Mouse (Mus musculus) right cerebral cortex, postnatal 25 days (tissue): ENCODE data around the gene Slc22a8.
A peak's percentile ranks its signal among the peaks of the same experiment; 100 is the strongest.

ENCODE experiments used
- DNase-seq: peaks from one replicate; pipeline ENCODE4 v3.0.0; 2022

The Slc22a8 gene

GRCm38 (mm10) chr19:8590954-8591353 is at the start of gene Slc22a8:
Gene Slc22a8 (plus strand): TSS chr19:8591254.
- no peak for DNase-seq

GRCm38 (mm10) chr19:8558897-8559296 is 32.2 kb upstream of the Slc22a8 start:
- no peak for DNase-seq

- DNase-seq: no peak
Observed at GRCm38 (mm10) chr19:8564021-8564420, 27.0 kb upstream of the Slc22a8 start.

- DNase-seq: no peak
Observed at GRCm38 (mm10) chr19:8564469-8564868, 26.6 kb upstream of the Slc22a8 start.

- DNase-seq: no peak
Observed at GRCm38 (mm10) chr19:8565262-8565661, 25.8 kb upstream of the Slc22a8 start.

GRCm38 (mm10) chr19:8565985-8566384 is 25.1 kb upstream of the Slc22a8 start:
- DNase-seq: no peak

GRCm38 (mm10) chr19:8567104-8567880 is 23.8 kb upstream of the Slc22a8 start:
- DNase-seq: no peak

- no peak for DNase-seq
Observed at GRCm38 (mm10) chr19:8569453-8569863, 21.6 kb upstream of the Slc22a8 start.

GRCm38 (mm10) chr19:8570341-8571040 is 20.6 kb upstream of the Slc22a8 start:
- DNase-seq: no peak

GRCm38 (mm10) chr19:8571746-8572145 is 19.3 kb upstream of the Slc22a8 start:
- no peak for DNase-seq

GRCm38 (mm10) chr19:8572485-8572884 is 18.6 kb upstream of the Slc22a8 start:
- no peak for DNase-seq

GRCm38 (mm10) chr19:8577432-8577831 is 13.6 kb upstream of the Slc22a8 start:
- DNase-seq: no peak

- peak; percentile 86 for DNase-seq
Observed at GRCm38 (mm10) chr19:8578293-8578969, 12.6 kb upstream of the Slc22a8 start.

- DNase-seq: no peak
Observed at GRCm38 (mm10) chr19:8578970-8579342, 12.1 kb upstream of the Slc22a8 start.

- no peak for DNase-seq
Observed at GRCm38 (mm10) chr19:8585298-8585697, 5.8 kb upstream of the Slc22a8 start.

GRCm38 (mm10) chr19:8585899-8586298 is 5.2 kb upstream of the Slc22a8 start:
- DNase-seq: no peak

GRCm38 (mm10) chr19:8586350-8586749 is 4.7 kb upstream of the Slc22a8 start:
- no peak for DNase-seq

GRCm38 (mm10) chr19:8587315-8587714 is 3.7 kb upstream of the Slc22a8 start:
- no peak for DNase-seq

GRCm38 (mm10) chr19:8592155-8592554 is 1.1 kb downstream of the Slc22a8 start:
- no peak for DNase-seq

- DNase-seq: no peak
Observed at GRCm38 (mm10) chr19:8592873-8593408, 1.9 kb downstream of the Slc22a8 start.

- DNase-seq: no peak
Observed at GRCm38 (mm10) chr19:8593833-8594232, 2.8 kb downstream of the Slc22a8 start.

- DNase-seq: no peak
Observed at GRCm38 (mm10) chr19:8594518-8594917, 3.5 kb downstream of the Slc22a8 start.

GRCm38 (mm10) chr19:8597269-8597668 is 6.2 kb downstream of the Slc22a8 start:
- no peak for DNase-seq

- no peak for DNase-seq
Observed at GRCm38 (mm10) chr19:8599229-8599628, 8.2 kb downstream of the Slc22a8 start.
